Mouse (Mus musculus) kidney, postnatal 10 days (tissue): ENCODE measurements at regions not wholly inside any gene's neighbourhood (a gene's known extent, or its start where the extent isn't known, plus 50 kb on each side); places are given as distances from the start of the nearest gene placed in this dataset.
"Not testable (repeated sequence)": the region's sequence is repeated elsewhere in the genome, so short reads cannot be mapped to it uniquely, and the experiment has no call there.

Source experiments
- DNase-seq: peaks from one replicate; pipeline ENCODE4 v3.0.0; 2021; ENCODE audit warnings: mixed read lengths

DNA sequence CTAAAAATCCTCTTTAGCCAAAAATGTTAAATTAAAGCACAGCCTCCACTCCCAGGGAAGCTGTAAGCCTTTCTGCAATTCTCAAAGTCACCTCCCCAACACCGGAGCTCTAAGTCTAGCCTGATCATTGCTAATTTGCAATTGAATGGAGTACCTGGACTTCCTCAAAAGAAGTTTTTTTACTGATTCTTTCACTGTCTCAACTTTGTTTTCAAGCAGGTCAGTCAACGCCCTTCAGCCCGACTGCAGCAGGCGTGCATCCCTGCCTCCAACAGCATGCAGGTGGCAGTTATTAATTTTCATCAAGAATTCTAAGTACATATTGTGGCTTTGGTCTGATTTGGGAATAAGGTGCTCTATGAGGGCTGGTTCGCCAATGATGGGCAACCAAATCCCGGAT is 589.0 kb upstream of the Cadm2 start:
- DNase-seq: not testable (repeated sequence)

DNA sequence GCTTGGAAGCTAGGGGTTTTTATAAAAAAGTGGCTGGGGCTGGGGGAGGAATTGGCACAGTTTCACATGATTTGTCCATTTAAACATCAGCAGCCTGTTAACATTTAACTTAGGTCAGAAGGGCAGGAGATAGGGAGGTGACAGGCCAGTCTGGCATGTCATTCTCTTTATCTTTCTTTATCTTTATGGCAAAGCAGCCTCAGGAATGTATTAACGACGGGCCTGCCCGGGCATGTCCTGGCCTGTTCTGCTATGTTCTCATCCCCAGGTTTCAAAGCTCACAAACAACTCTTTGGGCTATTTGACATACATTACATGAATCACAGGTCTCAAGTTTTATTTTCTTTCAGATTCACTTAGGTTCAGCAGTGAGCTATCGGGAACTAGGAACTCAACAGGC is 584.2 kb upstream of the Cadm2 start:
- not testable (repeated sequence) for DNase-seq

GRCm38 (mm10) chr16:68164645-68165044 is 543.9 kb upstream of the Cadm2 start:
- peak; percentile 6 for DNase-seq

- no peak for DNase-seq
Measured at GRCm38 (mm10) chr16:68153541-68153940, 532.8 kb upstream of the Cadm2 start.
